Mouse (Mus musculus) left cerebral cortex, adult 9 months (tissue): ENCODE measurements around the gene Tmub2.
"Not testable (repeated sequence)": the region's sequence is repeated elsewhere in the genome, so short reads cannot be mapped to it uniquely, and the experiment has no call there.

ENCODE experiments used
- DNase-seq, 2 experiments: peaks; one replicate each; pipeline ENCODE4 v3.0.0; 2022; ENCODE audit warnings: low spot score in 2 of 2

The Tmub2 gene

GRCm38 (mm10) chr11:102279595-102279994, 5.1 kb upstream of the Tmub2 start:
- DNase-seq, result no peak

GRCm38 (mm10) chr11:102280267-102280666, 4.5 kb upstream of the Tmub2 start:
- not testable (repeated sequence) for DNase-seq

GRCm38 (mm10) chr11:102283922-102284321, 809 bp upstream of the Tmub2 start:
- DNase-seq, result no peak

GRCm38 (mm10) chr11:102285095-102285834, 534 bp downstream of the Tmub2 start:
- no peak for DNase-seq

- DNase-seq, result no peak
Observed at GRCm38 (mm10) chr11:102287485-102287884, 2.8 kb downstream of the Tmub2 start.

- DNase-seq, result no peak
Observed at GRCm38 (mm10) chr11:102288027-102288804, 3.5 kb downstream of the Tmub2 start.

- DNase-seq, result no peak
Observed at GRCm38 (mm10) chr11:102288913-102289312, 4.2 kb downstream of the Tmub2 start.

- no peak for DNase-seq
Observed at GRCm38 (mm10) chr11:102289511-102290100, 4.9 kb downstream of the Tmub2 start.

GRCm38 (mm10) chr11:102290141-102290540, 5.4 kb downstream of the Tmub2 start:
- no peak for DNase-seq

- no peak for DNase-seq
Observed at GRCm38 (mm10) chr11:102291051-102291535, 6.4 kb downstream of the Tmub2 start.

- no peak for DNase-seq
Observed at GRCm38 (mm10) chr11:102293971-102294370, 9.2 kb downstream of the Tmub2 start.

GRCm38 (mm10) chr11:102294416-102294815, 9.7 kb downstream of the Tmub2 start:
- no peak for DNase-seq

GRCm38 (mm10) chr11:102294887-102295597, 10.3 kb downstream of the Tmub2 start:
- DNase-seq, result peak in 1 of 2 experiments; percentile 56

- no peak for DNase-seq
Observed at GRCm38 (mm10) chr11:102295598-102296471, 11.1 kb downstream of the Tmub2 start.

GRCm38 (mm10) chr11:102296491-102297472, 12.1 kb downstream of the Tmub2 start, which contains the start of gene Atxn7l3:
Gene Atxn7l3, minus strand, starts transcription at chr11:102296631.
- peak; percentile 97 to 98 for DNase-seq

- no peak for DNase-seq
Observed at GRCm38 (mm10) chr11:102297577-102298556, 13.1 kb downstream of the Tmub2 start.

- DNase-seq, result no peak
Observed at GRCm38 (mm10) chr11:102299839-102300238, 15.1 kb downstream of the Tmub2 start.

- no peak for DNase-seq
Observed at GRCm38 (mm10) chr11:102304141-102304540, 19.4 kb downstream of the Tmub2 start.
